Mouse (Mus musculus) lung, adult 2 months (tissue): Measurements from ENCODE around the gene Anxa11.
"Not testable (repeated sequence)": the region's sequence is repeated elsewhere in the genome, so short reads cannot be mapped to it uniquely, and the experiment has no call there.

Source experiments
- CTCF ChIP-seq: fragments of 200-500 bp; IDR thresholded peaks from 2 replicates; pipeline ENCODE4 v1.5.1; 2011; ENCODE audit warnings: mild to moderate bottlenecking, low read length, control low read depth; ENCODE audit not compliant: insufficient read depth
- POLR2A ChIP-seq: fragments of 200-500 bp; IDR thresholded peaks from 2 replicates; pipeline ENCODE4 v1.6.1; 2011; ENCODE audit warnings: low read depth, mild to moderate bottlenecking, control low read depth, low read length, borderline replicate concordance; ENCODE audit errors: extremely low read depth

DNA sequence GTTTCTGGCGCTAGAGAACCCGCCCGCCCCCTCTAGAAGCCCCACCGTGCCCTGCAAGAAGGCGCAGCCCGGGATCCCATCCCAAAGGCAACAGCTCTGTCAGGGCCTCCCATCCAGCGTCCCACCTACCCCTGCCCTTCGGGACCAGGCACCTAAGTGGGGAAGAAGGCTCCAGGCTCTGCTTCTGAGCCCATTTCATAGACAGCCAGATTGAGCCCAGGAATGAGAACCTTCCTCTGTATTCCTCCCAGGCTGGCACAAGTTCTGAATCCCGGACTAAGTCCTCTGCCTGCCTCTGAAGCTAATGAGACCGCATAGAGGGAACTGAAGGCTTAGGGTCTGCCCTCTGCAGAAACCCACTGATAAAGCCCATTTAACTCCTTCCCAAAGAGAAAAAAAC, 61.0 kb downstream of the Anxa11 start, which contains the start of gene Plac9a:
- TF ChIP-seq CTCF, POLR2A: not testable (repeated sequence)
